Mouse (Mus musculus) thymus, postnatal 0 days (tissue): Measurements from ENCODE around the gene Runx2. TPM values are rescaled to one million over a fixed set of nuclear protein-coding genes. Genes with fewer than 3 reads are reported as not detected.

Experiments
- DNase-seq: peaks from one replicate; pipeline ENCODE4 v3.0.0-alpha.2; 2015; ENCODE audit warnings: low spot score
- polyA plus RNA-seq: library from polyadenylated mRNA; unstranded; fragments of >200 nt; fragmentation: Nextera tagmentation; extraction: Ambion mirVana; gene quantifications from 2 replicates; pipeline ENCODE4 v1.2.1, GENCODE M21; 2015

The Runx2 gene
- polyA plus RNA-seq, 1 experiment from 2014 or later = 1.1 TPM

DNA sequence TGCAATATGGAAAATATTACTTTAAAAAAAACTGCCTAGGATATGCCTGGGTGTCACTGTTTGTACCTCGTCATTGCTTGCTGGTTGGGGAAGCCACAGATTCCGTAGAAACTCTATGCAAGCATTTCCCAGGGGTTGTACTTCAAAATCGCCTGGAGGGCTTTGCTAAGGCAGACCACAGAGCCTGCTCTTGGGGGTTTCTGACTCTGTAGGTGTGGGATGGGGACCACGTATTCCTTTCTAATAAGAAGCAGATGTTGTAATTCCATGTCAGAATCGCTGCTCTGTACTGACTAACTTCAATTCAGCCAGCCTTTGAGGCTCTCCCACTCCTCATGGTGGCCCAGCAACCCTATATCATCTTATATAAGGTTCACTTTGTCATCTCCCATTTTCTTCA, 46.1 kb downstream of the Runx2 start:
- no peak for DNase-seq

- no peak for DNase-seq
Measured at GRCm38 (mm10) chr17:44767375-44767774, 47.2 kb downstream of the Runx2 start.

GRCm38 (mm10) chr17:44766975-44767374, 47.6 kb downstream of the Runx2 start:
- no peak for DNase-seq

DNA sequence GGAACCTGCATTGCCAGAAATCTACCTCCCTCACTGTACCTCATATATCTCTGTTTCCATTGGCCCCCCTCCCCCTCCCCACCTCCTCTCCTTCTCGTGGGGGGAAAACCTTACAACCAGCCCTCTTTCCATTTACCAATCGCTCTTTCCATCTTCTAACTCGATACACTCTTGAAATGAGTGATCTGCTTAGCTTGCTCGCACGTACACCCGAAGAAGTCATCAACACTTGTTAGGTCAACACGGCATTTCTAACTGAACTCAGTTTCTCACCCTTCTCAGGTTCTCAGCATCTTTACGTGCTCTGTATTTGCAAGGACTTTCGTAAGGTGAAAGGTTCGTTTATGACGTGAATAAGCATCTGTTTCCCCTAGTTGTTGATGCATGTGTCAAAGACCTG, 48.3 kb downstream of the Runx2 start:
- no peak for DNase-seq

- no peak for DNase-seq
Measured at GRCm38 (mm10) chr17:44745378-44745777, 69.2 kb downstream of the Runx2 start.

DNA sequence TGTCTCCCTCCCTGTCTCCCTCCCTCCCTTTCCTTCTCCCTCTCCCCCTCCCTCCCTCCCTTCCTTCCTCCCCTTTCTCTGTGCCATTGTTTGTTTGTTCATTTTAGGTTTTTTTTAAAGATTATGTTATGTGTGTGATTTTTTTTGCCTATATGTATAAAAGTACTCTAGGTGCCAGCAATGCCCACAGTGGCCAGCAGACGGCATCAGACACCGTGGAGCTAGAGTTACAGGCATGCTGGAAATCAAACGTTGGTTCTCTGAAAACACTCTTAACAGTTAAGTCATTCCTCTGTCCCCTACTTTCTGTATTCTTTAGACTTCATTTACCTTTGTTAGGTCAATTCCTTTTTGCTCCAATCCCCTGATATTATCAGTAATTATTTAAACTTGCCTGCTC, 70.8 kb downstream of the Runx2 start:
- DNase-seq = no peak

GRCm38 (mm10) chr17:44742246-44742645, 72.4 kb downstream of the Runx2 start:
- DNase-seq = no peak

DNA sequence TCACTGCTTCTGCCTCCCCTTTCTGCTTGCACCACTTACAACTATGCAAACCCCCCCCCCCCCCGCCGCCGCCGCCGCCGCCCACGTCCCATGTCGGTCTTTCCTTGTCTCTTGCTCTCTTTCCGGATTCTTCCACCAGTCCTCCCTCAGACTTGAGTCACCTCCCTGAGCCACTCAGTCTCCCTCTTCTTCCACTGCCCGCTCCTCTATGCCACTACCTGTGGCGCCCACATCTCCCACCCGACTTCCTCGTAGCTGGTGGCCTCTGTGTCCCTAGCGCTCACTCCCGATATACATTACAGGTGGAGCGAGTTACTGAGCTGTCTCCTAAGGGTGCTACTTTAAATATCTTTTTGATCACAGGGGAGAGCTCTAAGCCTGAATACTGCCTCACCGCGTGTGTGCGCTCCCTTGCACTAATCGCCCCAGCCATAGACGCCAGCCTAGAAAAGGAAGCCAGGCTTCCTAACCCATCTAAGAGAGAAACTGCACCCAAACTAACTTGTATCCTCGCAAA, 76.4 kb downstream of the Runx2 start:
- peak; percentile 6 for DNase-seq

- peak; percentile 18 for DNase-seq
Measured at GRCm38 (mm10) chr17:44737275-44738120, 77.1 kb downstream of the Runx2 start.

DNA sequence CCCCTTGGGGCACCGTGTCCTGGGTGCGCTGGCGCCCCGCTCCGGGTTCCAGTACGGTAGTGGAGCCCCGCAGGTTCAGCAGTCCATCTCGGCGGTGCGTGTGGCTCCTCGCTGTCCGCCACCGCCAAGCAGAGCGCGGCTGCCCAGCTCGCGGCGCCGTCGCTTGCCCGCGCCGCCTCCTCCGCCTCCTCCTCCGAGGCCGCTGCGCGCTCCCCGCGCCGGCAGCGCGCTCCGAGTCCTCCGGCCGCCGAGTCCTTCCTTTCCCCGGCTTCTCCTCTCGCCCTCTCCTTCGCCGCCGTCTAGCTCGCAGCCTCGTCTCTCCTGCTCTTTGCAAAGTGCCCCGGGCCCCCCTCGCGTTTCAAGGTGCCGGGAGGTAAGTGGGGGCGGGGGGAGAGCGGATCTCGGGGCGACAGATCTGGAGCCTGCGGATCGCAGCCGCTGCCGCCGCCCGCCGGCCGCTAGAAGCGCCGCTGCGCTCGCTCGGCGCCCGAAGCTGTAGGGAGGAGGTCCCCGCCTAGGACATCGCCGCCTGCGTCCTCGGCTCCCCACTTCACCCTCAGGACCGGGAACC, 78.5 kb downstream of the Runx2 start:
- DNase-seq = peak; percentile 77

GRCm38 (mm10) chr17:44735223-44735990, 79.2 kb downstream of the Runx2 start:
- peak; percentile 56 for DNase-seq

DNA sequence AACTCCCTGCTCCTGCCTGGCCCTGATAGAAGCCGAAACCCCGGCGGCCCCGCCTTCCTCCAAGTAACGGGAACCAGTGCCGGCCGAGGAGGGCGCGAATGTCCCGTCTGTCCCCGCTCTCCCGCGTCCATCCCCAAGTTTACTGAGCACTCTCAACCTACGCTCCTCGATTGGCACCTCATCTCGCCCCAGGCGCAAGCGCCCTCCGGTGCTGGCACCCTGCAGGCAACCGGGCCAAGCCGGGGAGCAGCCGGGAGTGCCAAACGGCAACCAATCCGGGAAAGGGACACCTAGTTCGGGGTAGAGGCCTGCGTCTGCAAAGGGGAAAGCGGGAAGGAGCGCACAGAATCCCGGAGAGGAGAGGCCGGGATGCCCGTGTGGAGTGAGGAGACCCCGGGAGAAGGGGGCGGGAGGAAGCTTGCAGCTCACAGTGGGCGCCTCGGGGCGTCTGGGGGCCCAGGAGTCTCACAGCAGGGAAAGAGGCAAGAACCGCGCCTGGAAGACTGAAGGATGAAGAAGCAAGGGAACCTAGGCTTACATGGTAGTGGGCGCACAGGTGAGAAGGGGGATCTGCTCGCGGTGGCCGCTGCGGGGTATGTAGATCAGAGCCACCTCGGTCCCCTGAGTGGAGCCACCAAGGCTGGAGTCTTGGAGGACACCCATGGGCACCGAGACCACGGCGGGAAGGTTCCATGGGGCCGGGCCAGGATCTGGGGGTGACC, 79.9 kb downstream of the Runx2 start:
- DNase-seq = peak; percentile 26

GRCm38 (mm10) chr17:44733544-44734310, 80.9 kb downstream of the Runx2 start:
- DNase-seq = no peak

DNA sequence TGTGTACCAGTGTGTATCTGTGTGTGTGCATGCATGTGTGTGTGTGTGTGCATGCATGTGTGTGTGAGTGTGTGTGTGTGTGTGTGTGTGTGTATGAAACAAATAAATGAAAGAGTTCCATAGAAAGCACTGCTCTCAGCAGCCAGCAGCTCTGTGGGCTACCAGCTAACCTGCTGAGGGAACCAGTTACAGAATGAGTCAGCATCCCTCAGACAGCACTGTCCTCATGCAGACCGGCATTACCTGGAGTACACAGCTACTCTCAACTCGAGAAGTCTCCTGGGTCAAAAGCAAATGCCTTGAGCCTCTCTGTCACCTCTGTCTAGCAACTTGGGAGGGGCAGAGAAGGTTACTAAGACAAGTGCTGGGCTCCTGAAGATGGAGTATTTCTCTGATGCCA, 86.1 kb downstream of the Runx2 start:
- DNase-seq = no peak

DNA sequence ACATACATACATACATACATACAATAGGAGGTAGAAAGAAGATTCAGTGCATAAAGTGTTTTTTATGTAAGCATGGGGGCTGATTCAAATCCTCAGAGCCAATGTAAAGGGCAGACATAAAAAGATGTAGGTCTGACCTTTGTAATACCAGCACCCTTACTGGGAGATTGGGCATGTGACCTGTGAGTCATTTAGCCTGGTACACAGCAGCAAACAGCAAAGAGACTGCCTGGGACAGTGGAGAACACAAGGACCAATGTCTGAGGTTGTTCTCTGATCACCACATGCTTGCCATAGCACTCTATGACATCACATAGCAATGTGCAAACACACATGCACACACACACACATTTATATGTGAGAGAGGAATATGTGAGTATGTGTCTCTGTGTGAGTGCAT, 86.9 kb downstream of the Runx2 start:
- DNase-seq = no peak

DNA sequence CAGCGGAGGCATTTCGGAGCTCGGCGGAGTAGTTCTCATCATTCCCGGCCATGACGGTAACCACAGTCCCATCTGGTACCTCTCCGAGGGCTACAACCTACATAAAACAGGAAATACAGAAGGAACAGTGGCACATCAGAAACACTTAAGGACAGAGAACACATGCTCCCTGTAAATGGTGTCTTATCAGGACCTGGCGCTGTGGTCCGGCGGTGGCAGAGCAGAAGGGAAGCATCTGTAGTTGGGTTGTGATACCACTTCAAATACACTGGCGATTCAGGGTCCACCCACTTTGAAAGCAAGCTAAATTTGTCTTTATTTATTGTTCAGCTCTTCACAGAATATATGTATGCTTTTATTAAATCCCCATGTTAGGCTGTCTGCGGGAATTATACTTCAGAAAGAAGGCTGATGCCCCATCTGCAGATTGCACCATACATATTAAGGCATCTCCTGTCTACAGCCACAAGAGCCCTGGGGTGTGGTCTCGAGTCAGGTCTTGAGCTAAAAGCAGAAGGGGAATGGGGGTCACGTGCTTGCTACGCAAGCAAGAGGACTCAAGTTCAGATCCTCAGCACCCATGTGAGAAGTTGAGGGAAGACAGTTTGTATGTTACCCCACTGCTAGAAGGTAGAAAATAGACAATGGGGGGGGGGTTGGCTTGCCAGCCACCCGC, 89.7 kb downstream of the Runx2 start:
- no peak for DNase-seq

DNA sequence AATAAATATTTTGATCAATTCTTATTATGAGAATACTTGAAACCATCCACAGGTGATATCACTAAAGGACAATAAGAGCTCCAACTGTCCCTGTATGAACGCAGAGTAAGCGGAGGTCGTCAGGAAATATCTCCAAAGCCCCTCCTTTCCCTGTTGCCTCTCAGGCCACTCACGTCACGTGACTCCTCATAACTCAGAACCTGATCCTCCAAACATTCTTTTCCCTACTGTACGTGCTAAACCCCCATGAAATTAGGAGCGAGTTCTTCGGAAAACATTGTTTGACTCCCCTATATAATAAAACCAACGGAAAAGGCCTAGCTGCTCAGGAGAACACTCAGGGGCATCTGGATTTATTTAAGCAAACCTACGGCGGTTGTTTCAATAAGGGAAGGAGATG, 90.3 kb downstream of the Runx2 start:
- DNase-seq = no peak

GRCm38 (mm10) chr17:44722103-44722792, 92.3 kb downstream of the Runx2 start:
- no peak for DNase-seq

- DNase-seq = no peak
Measured at GRCm38 (mm10) chr17:44718591-44718990, 96.0 kb downstream of the Runx2 start.
